Mouse (Mus musculus): ENCODE data around the gene Olfr1258. TPM values are rescaled to one million over a fixed set of nuclear protein-coding genes. Genes with fewer than 3 reads are reported as not detected.
"Not testable (repeated sequence)": the region's sequence is repeated elsewhere in the genome, so short reads cannot be mapped to it uniquely, and the experiment has no call there.

Olfr1258 gene
- not detected in 2 replicates for polyA plus RNA-seq (2012; rRNA removed)

DNA sequence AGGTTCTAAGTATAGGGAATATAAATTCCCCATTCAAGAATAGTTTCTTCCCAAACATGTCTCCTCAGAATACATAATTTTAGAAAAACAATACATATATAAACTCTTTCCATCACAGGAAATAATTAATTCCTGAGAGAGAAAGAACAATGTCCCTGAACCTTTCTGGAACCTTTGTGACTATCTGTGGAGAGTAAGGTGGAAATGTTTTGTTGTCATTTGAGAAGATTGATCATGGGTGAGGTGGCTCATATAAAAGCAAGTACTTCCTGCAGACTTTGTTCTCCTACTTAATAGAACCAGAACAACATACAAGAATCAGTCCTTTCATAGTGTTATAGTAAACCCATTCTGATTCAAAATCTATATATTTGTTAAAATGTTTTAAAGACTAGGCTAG lies at the start of gene Olfr1258:
Gene Olfr1258 (plus strand): TSS at position 301 of the 400 bp plus-strand sequence.
- no peak for DNase-seq (ENCODE audit: extremely low spot score in 1 of 2, low spot score in 1 of 2)

GRCm38 (mm10) chr2:89878137-89878536 lies 49.0 kb upstream of the Olfr1258 start, which contains the start of gene Olfr1257:
Gene Olfr1257, plus strand, starts transcription at chr2:89878437.
- no peak for DNase-seq (ENCODE audit: extremely low spot score in 1 of 2, low spot score in 1 of 2)

DNA sequence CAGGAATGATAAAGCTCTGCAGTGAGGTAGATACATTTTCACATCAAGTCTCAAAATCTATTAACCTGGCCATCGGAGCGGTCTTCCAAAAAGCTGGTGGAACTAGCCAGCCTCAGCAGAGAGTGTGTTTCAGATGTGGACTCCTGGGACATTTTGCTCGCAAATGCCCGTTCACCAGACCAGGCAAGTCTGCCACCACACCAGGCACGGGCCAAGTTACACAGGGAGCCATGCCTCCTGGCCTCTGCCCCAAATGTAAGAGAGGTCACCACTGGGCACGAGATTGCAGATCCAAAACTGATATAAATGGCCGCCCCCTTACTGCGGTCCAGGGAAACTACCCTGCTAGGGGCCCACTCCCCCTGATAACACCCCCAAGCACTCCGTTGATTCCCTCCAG lies 14.5 kb upstream of the Olfr1258 start:
- not testable (repeated sequence) for DNase-seq (ENCODE audit: extremely low spot score in 1 of 2, low spot score in 1 of 2)

DNA sequence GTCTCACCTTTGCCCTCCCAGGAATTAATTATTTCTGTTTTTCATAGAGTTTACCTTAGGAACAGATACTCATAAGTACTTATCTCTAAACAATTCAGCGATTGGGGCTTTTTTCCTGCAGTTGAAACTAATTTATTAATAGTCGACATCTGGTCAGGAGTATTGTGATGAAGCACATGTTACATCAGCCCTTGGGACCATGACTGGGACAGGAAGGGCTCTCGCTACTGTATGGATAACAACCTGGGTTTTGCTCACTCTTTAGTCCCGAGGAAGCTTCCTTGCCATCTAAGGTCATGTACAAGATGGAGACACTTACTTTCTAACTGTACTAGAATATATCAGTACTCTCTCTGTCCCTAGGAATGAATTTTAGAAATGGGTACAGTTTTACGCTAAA lies 21.5 kb downstream of the Olfr1258 start, which contains the start of gene Olfr1259:
Gene Olfr1259 (minus strand): TSS at position 101 of the 400 bp plus-strand sequence.
- DNase-seq (ENCODE audit: extremely low spot score in 1 of 2, low spot score in 1 of 2), result no peak

DNA sequence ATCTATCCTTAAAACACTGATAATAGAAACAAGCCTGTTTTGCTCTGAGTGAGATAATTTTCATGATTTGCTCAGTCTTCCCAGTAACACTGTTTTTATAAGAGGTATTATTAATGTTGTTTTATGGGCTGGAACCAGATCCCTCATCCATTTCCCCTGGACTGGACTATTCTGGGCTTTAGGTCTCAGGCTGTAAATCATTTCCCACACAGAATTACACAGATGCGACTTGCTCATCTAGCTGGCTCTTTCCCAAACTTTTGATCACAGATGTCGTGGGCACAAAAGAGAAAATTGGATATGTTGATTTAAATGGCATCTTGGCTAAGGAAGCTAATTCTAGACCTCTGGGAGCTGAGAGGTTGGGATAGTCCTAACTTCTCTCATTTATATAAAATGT lies 47.1 kb downstream of the Olfr1258 start, which contains the start of gene Olfr1260:
Gene Olfr1260 (plus strand): TSS at position 157 of the 400 bp plus-strand sequence.
- peak in 1 of 2 experiments; percentile 43 for DNase-seq (ENCODE audit: extremely low spot score in 1 of 2, low spot score in 1 of 2)

DNA sequence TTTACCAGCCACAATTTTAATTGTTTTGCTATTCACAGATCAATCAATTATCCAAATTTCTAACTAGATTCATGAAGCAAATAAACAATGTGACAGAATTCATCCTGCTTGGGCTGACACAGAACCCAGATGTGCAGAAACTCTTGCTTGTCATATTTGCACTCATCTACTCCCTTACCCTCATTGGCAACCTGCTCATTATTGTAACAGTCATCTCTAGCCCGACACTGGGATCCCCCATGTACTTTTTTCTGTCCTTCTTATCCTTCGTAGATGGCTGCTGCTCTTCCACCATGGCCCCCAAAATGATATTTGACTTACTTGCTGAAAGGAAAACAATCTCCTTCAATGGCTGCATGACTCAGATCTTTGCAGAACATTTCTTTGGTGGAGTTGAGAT lies 50.6 kb downstream of the Olfr1258 start:
- no peak for DNase-seq (ENCODE audit: extremely low spot score in 1 of 2, low spot score in 1 of 2)

Other genes with a start within 250 kb of the Olfr1258 start
- 0.06 TPM in 1 of 2 replicates, not detected in the other for gene Olfr1252, start 202.3 kb upstream of the Olfr1258 start, polyA plus RNA-seq (2012; rRNA removed)
- gene Olfr1253, start 170.2 kb upstream of the Olfr1258 start, polyA plus RNA-seq (2012; rRNA removed), result not detected in 2 replicates
- gene Olfr1254, start 133.7 kb upstream of the Olfr1258 start, polyA plus RNA-seq (2012; rRNA removed), result 0.25 TPM in 1 of 2 replicates, not detected in the other
- not detected in 2 replicates for gene Olfr1255, start 115.3 kb upstream of the Olfr1258 start, polyA plus RNA-seq (2012; rRNA removed)
- not detected in 2 replicates for gene Olfr1256, start 85.8 kb upstream of the Olfr1258 start, polyA plus RNA-seq (2012; rRNA removed)
- not detected in 2 replicates for gene Olfr48, start 79.1 kb upstream of the Olfr1258 start, polyA plus RNA-seq (2012; rRNA removed)
- not detected in 2 replicates for gene Olfr1257, start 48.9 kb upstream of the Olfr1258 start, polyA plus RNA-seq (2012; rRNA removed)
- gene Olfr1259, start 21.4 kb downstream of the Olfr1258 start, polyA plus RNA-seq (2012; rRNA removed), result 0.06 TPM in 1 of 2 replicates, not detected in the other
- gene Olfr1260, start 47.0 kb downstream of the Olfr1258 start, polyA plus RNA-seq (2012; rRNA removed), result not detected in 2 replicates
- 0.11 TPM in 1 of 2 replicates, not detected in the other for gene Olfr1261, start 63.9 kb downstream of the Olfr1258 start, polyA plus RNA-seq (2012; rRNA removed)
- gene Olfr1262, start 72.8 kb downstream of the Olfr1258 start, polyA plus RNA-seq (2012; rRNA removed), result not detected in 2 replicates
- not detected in 2 replicates for gene Olfr1263, start 84.8 kb downstream of the Olfr1258 start, polyA plus RNA-seq (2012; rRNA removed)
- not detected in 2 replicates for gene Olfr1264, start 98.3 kb downstream of the Olfr1258 start, polyA plus RNA-seq (2012; rRNA removed)
- not detected in 2 replicates for gene Olfr1265, start 108.0 kb downstream of the Olfr1258 start, polyA plus RNA-seq (2012; rRNA removed)
- gene Olfr140, start 136.3 kb downstream of the Olfr1258 start, polyA plus RNA-seq (2012; rRNA removed), result not detected in 2 replicates
- gene Olfr1269, start 194.1 kb downstream of the Olfr1258 start, polyA plus RNA-seq (2012; rRNA removed), result not detected in 2 replicates
- 0.71 and 1.3 TPM in 2 replicates for gene Olfr32, start 215.0 kb downstream of the Olfr1258 start, polyA plus RNA-seq (2012; rRNA removed)
- 0.06 and 0.20 TPM in 2 replicates for gene Olfr1270, start 225.8 kb downstream of the Olfr1258 start, polyA plus RNA-seq (2012; rRNA removed)

Data from frontal cortex, adult 2 months (tissue).